Mouse (Mus musculus) bone marrow macrophage, adult 2 months (primary cell): ENCODE results near the gene Dnmt3b. TPM values are rescaled to one million over a fixed set of nuclear protein-coding genes. Genes with fewer than 3 reads are reported as not detected.
"Not testable (repeated sequence)": the region's sequence is repeated elsewhere in the genome, so short reads cannot be mapped to it uniquely, and the experiment has no call there.

ENCODE experiments used
- H3K27ac ChIP-seq: 2 replicates; pipeline ENCODE4 v1.5.1; 2012; ENCODE audit warnings: low read depth, low read length; ENCODE audit not compliant: insufficient read depth
- H3K4me1 ChIP-seq: 2 replicates; pipeline ENCODE4 v1.6.1; 2012; ENCODE audit warnings: low read length; ENCODE audit not compliant: control insufficient read depth, insufficient read depth
- H3K4me3 ChIP-seq: 2 replicates; pipeline ENCODE4 v1.5.1; 2012; ENCODE audit warnings: mild to moderate bottlenecking, low read length, moderate library complexity; ENCODE audit not compliant: insufficient read depth
- CTCF ChIP-seq: IDR thresholded peaks from 2 replicates; pipeline ENCODE4 v1.5.1; 2012; ENCODE audit warnings: low read depth, mild to moderate bottlenecking, low read length, moderate library complexity
- POLR2A ChIP-seq: IDR thresholded peaks from 2 replicates; pipeline ENCODE4 v1.6.1; 2012; ENCODE audit warnings: mild to moderate bottlenecking, low read depth, low read length, borderline replicate concordance
- polyA plus RNA-seq: library from polyadenylated mRNA; stranded (reverse); fragments of >200 nt; gene quantifications from 2 replicates; pipeline ENCODE4 v1.2.4, GENCODE M21; 2012; ENCODE audit not compliant: missing spikeins, insufficient read depth, insufficient read length

Dnmt3b gene
- polyA plus RNA-seq, 1 experiment: 1.4 TPM

- H3K4me3 ChIP-seq: peak overlapping the region; percentile 78
- peaks cover 10% of the 10 kb centered on the region for H3K4me1 ChIP-seq
- H3K27ac ChIP-seq: peak overlapping the region; percentile 71
- no peak for TF ChIP-seq CTCF
- TF ChIP-seq POLR2A: no peak; the same call in 1 of the 2 replicates
These were observed 16.4 kb upstream of the Dnmt3b start for GRCm38 (mm10) chr2:153632871-153633226.

DNA sequence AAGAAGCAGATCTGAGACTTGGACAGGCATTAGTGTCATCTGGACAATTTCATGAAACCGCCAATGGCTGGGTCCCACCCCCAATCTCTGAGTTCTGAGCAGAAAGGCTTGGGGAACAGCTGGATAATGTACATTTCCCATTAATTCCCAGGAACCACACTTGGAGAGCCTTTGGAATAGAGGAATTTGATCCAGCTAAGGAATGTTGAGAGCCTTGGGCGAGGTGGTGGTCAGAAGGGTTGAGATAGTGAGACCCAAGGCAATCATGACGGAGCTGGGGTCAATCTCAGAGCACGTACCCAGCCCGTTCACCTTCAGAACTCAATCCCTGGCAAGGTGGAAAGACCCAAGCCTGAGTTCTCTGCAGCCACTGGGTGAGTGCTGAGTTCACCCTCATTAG lies 16.0 kb upstream of the Dnmt3b start:
- H3K4me3 ChIP-seq: no peak overlapping the region
- H3K4me1 ChIP-seq: peaks cover 10% of the 10 kb centered on the region
- H3K27ac ChIP-seq: no peak overlapping the region
- TF ChIP-seq CTCF: no peak
- no peak for TF ChIP-seq POLR2A

GRCm38 (mm10) chr2:153638977-153639680 lies 10.1 kb upstream of the Dnmt3b start:
- TF ChIP-seq POLR2A: no peak
- TF ChIP-seq CTCF: no peak
- H3K4me3 ChIP-seq: no peak overlapping the region
- no peak overlapping the region for H3K27ac ChIP-seq
- no peaks in the 10 kb centered on the region for H3K4me1 ChIP-seq

DNA sequence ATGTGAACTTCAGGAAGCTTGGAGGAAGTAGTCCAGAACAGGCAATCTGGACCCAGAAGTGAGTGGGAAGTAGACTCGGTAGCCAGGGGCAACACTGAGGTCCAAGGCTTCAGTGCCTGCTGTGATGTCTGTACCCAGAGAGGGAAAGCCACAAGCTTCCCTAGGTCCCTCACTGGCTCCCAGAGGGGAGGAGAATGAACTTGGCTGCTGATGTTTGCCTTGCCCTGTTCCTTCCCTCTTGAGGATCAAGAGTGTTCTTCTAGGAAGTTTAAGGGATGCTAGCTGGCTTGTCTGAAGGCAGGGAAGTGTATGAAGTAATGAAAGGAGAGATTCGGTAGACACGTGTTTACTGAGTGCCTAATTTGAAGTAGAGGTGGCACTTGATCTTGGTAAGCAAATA lies 6.8 kb upstream of the Dnmt3b start:
- no peak for TF ChIP-seq POLR2A
- TF ChIP-seq CTCF: no peak
- Histone ChIP-seq H3K27ac (no peak overlapping the region), H3K4me1 (no peaks in the 10 kb centered on the region), H3K4me3 (no peak overlapping the region)

- TF ChIP-seq CTCF: no peak
- no peak for TF ChIP-seq POLR2A
- Histone ChIP-seq H3K4me1 (no peaks in the 10 kb centered on the region), H3K4me3 (no peak overlapping the region), H3K27ac (no peak overlapping the region)
These were observed 6.3 kb upstream of the Dnmt3b start for GRCm38 (mm10) chr2:153642999-153643398.

GRCm38 (mm10) chr2:153648773-153649297 lies 415 bp upstream of the Dnmt3b start:
- H3K4me3 ChIP-seq: peak overlapping the region; percentile 97
- no peaks in the 10 kb centered on the region for H3K4me1 ChIP-seq
- TF ChIP-seq POLR2A (no peak), CTCF (no peak)
- H3K27ac ChIP-seq: no peak overlapping the region

- Histone ChIP-seq H3K4me3 (peak overlapping the region; percentile 97), H3K27ac (no peak overlapping the region), H3K4me1 (no peaks in the 10 kb centered on the region)
- TF ChIP-seq POLR2A: no peak
- TF ChIP-seq CTCF: no peak
These were observed 901 bp downstream of the Dnmt3b start for GRCm38 (mm10) chr2:153650014-153650687.

DNA sequence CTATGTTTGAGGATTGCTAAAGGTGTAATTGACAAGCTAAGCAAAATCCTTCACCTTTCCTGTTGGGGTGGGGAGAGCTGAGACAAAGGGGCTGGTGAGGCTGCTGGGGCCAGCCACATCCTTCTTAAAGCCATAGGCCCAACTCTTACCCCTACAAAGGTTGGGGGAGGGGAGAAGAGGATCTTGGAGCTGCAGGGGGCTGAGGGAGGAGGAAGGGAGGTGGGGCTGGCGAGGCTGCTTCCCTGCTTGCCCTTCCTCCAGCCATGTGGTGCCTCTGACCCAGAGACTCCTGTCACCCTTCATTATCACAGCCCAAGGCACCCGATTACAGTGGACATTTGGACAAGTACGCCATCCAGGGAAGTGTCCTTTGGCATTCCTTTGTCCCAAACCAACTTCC lies 2.4 kb downstream of the Dnmt3b start:
- TF ChIP-seq CTCF: no peak
- no peak for TF ChIP-seq POLR2A
- Histone ChIP-seq H3K27ac (no peak overlapping the region), H3K4me3 (no peak overlapping the region), H3K4me1 (no peaks in the 10 kb centered on the region)

- H3K4me1 ChIP-seq, H3K27ac ChIP-seq: not testable (repeated sequence)
These were observed 8.4 kb downstream of the Dnmt3b start for GRCm38 (mm10) chr2:153657659-153658058.

GRCm38 (mm10) chr2:153660616-153661015 lies 11.4 kb downstream of the Dnmt3b start:
- no peak overlapping the region for H3K27ac ChIP-seq
- no peak overlapping the region for H3K4me3 ChIP-seq
- no peaks in the 10 kb centered on the region for H3K4me1 ChIP-seq
- TF ChIP-seq POLR2A (no peak), CTCF (no peak)

More at GRCm38 (mm10) chr2:153657659-153658058, 8.4 kb downstream of the Dnmt3b start:
- H3K4me3 ChIP-seq: not testable (repeated sequence)

DNA sequence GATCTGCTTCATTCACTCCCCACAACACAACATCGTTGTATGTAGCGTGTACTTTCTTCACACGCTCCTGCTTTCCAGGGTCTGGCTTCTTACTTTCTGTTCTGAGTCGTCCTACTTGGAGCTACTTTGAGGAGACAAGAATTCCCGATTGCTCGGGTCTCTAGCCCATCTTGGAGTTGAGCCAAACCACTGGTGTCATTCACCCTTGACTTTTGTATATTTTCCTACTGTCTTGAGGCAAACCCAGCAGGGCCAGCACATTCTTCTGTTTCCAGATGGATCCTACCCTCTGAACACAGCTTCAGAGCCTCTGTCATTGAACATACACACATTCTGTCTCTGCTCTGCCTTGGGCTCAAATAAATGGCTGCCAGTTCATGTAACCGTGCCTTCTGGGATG lies 16.2 kb downstream of the Dnmt3b start:
- TF ChIP-seq POLR2A (no peak), CTCF (no peak)
- H3K27ac ChIP-seq: no peak overlapping the region
- no peak overlapping the region for H3K4me3 ChIP-seq
- H3K4me1 ChIP-seq: no peaks in the 10 kb centered on the region
